Mouse (Mus musculus) erythroblast, embryonic 14.5 days (primary cell): ENCODE data around the gene Shprh.
"Not testable (repeated sequence)": the region's sequence is repeated elsewhere in the genome, so short reads cannot be mapped to it uniquely, and the experiment has no call there.

ENCODE experiments used
- GATA1 ChIP-seq: IDR thresholded peaks from 2 replicates; pipeline ENCODE4 v1.6.1; 2012; ENCODE audit warnings: low read length, inconsistent platforms, mixed read lengths
- TAL1 ChIP-seq: IDR thresholded peaks from 3 replicates; pipeline ENCODE4 v1.6.1; 2012; ENCODE audit warnings: low read length, inconsistent platforms, mixed read lengths

DNA sequence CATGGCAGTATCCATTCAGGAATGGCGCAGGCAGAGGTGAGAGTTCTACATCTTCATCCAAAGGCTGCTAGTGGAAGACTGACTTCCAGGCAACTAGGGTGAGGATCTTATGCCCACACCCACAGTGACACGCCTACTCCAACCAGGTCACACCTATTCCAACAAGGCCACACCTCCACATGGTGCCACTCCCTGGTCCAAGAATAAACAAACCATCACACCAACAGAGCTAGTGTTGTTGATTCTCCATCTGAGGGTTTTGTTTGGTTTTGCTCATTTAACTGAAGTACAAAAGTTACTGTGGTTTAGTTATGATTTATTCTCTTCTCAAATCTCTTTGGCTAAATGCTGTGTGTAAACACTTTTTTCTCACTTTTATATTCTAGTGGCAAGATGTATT is 56.7 kb downstream of the Shprh start:
- TF ChIP-seq TAL1, GATA1: not testable (repeated sequence)
